Mouse (Mus musculus) T-helper 1 cell (primary cell): ENCODE results near the gene Izumo1.

Source experiments
- in situ Hi-C: fragments of 300-600 bp; cut with MboI, MseI; formaldehyde crosslinking; loops from one replicate; pipeline ENCODE4 v1.15.1; 2025; ENCODE audit warnings: high pct_unique_total_duplicates

The Izumo1 gene

DNA sequence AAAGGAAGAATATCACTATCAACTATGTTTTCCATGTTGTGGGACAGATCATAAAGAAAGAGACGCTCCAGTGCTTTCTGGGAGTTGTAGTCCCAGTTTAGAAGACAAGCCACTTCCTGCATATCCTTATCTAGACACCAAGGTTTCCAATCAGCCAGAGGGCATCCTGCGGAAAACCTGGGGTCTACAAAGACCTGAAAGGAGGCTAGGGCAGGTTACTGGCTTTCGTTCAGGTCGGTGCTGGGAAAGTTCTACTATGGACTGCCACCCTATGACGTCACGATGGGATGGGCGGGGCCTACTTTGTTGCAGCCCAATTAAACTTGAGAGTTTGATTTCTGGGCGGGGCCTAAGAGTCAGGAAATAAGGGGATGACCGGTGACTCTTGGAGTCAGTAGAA is at the start of gene Izumo1:
Gene Izumo1 (plus strand): TSS at position 369 of the 400 bp plus-strand sequence.
- in situ Hi-C loops: no loop called here

DNA sequence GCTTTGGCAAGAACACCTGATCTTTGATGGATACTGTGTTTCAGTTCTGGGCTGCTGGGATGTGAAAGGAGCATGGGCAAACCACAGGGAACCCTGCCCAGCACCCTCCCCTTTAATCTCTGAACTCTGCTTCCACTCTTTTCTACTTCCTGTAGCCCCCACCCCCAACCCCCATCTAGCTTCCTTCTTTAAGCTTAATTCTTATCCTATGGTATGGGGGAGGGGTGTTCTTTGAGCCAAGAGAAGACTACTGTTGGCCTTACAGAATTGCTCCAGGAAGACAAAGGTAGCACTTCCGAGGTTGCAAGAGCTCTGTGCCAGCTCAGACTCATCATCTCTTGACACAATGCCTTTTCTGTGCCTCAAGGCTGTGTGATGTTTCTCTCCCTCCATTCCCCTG is 49.6 kb upstream of the Izumo1 start:
- in situ Hi-C loops: no loop called here

DNA sequence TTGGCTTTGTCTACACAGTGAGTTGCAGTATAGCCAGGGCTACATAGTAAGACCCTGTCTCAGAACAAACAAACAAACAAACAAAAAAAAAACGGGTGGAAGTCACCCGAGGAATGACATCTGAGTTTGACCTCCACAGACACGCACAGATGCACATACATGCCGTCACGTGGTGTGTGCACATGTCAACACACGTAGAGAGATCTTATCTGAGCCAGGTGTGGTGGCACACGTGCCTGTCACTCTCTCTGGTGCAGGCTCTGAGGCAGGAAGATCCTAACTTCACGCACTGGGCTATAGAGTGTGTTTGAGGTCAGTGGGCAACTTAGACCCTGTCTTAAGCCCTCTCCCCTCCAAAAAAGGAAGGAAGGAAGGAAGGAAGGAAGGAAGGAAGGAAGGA is 47.7 kb upstream of the Izumo1 start:
- in situ Hi-C loops: no loop called here

DNA sequence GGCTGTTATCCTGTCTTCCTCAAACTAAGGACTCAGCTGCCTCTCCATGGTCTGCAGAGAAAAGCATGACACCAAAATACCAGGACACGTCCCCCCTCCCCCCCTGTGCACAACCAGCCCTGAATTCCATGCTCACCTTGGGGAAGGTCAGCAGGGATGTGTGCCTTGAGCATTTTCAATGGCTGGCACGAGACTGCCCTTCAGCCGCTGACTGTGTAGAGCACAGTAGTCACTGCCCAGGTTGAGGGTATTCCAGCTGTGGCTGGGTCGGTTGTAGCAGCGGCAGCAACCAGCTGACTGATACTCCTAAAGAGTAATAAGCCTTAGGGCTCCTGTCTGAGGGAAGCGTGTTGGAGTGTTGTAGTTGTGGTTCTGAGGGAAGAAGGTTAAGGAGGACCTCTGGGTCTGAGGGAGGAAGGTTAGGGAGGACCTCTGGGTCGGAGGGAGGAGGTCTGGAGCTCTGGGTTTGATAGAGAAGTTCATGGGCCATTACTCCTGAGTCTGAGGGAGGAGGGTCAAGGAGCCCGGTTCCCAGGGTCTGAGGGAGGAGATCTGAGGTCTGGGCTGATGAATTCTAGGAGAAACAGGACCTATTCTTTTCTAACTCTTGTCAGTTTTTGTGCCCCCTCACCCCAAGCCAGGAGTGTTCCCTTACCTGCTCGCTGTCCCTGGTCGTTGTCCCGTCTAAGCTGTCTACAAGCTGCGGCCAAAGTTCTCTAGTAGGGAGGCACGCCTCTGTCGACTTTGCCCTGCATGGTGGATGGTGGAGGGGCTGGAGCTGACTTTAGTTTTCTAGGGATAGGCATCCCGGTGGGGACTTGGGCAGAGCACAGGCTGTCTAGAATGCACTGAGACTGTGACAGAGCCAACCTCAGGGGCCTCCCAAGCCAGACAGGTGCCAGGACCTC is 46.9 kb upstream of the Izumo1 start:
- in situ Hi-C loops: no loop called here

DNA sequence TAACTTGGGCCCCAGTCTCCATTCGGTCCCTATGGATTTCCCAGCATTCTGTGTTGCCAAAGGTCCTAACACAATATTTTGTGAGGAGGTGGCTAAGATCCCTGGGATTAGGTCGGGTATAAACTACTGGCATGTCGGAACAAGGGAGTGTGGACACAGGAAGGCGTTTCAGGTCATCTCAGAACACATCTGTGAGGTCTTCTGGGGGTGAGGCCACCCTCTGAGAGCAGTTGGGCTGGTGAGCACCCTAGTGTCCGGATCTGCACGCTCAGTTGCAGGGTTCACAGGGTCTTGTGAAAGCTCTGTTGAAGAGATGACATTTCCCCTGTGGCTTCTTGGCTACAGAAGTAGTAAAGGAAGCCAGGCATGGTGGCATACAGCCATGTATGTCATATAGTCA is 35.7 kb upstream of the Izumo1 start:
- in situ Hi-C loops: no loop called here

DNA sequence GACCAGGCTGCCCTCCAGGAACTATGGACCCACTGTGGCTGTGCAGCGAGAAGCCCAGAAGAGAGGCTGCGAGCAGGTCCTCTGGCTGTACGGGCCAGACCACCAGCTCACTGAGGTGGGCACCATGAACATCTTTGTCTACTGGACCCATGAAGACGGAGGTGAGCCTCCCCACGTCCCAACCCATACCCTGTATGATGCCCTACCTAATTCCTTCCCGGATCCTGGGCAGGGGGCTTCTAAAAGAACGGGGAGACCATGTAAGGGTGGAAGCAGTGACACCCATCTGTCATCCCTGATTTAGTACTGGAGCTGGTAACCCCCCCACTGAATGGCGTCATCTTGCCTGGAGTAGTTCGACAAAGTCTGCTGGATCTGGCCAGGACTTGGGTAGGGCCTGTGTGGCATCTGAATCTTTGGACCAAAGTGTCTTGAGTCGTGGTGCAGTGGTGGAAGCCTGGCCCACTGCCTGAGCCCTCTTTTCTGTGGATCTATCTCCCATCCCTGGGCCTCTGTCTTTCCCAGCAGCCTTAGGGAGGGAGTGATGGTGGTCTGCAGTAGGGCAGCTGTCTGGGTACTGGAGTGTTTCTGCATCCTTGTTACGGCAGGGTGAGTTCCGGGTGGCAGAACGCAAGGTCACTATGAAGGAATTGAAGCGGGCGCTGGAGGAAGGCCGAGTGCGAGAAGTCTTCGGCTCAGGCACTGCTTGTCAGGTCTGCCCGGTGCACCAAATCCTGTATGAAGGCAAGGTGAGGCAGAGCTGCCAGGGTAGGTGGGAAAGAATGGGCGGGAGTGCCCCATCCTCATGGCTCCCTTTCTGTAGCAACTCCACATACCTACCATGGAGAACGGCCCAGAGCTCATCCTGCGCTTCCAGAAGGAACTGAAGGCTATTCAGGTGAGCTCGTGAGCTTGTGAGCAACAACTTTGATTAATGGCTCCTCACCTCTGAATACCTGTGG is 33.7 kb upstream of the Izumo1 start:
- in situ Hi-C loops: no loop called here

DNA sequence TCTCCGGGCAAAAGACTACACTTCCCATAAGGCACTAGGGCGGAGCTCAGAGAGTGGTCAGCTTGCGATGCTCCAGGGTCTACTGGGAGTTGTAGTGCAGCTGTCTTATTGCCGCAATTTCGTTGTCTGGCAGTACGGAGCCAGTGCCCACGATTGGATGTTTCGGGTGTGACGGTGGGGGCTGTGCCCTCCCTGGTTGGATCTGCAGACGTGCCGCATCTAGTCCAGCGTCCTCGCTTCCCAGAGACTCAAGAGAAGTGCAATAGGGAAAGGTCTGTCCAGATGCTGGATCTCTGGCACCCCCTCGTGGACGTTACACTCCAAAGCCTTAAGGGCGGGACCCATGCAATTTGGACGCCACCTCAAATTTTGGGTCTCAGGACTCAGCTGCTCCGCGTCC is 32.4 kb upstream of the Izumo1 start:
- in situ Hi-C loops: no loop called here

DNA sequence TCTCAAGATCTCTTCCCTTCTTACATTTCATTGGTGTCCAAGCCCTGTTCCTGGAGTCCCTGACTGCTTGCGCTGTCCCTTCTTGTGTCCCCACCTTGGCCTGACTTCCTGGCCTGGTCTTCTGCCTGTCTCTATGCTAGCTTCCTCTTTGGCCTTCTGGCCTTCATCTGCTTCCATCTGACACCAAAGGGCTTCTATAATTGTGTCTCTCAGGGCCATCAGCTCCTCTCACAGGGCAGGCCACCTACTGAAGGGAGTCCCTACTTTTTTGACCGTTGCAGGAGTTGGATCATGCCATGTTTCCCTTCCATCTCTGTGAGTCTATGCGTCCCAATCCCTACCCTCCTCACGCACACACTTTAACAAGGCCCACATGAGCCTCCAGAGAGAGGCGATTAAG is 31.7 kb upstream of the Izumo1 start:
- in situ Hi-C loops: no loop called here

DNA sequence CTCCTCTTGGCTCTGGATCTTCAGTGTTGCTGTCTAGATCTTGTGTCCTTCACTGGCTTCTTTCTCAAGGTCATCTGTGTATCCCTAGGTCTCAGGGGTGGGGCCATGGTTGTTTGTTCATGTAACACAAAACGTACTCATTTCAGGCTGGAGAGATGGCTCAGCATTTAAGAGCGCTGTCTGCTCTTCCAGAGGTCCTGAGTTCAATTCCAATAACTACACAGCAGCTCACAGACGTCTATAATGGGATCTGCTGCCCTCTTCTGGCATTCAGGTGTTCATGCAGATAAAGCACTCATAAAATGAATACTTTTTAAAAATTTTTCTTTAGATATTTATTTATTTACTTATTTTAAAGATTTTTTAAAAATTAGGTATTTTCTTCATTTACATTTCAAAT is 30.7 kb upstream of the Izumo1 start:
- in situ Hi-C loops: no loop called here

DNA sequence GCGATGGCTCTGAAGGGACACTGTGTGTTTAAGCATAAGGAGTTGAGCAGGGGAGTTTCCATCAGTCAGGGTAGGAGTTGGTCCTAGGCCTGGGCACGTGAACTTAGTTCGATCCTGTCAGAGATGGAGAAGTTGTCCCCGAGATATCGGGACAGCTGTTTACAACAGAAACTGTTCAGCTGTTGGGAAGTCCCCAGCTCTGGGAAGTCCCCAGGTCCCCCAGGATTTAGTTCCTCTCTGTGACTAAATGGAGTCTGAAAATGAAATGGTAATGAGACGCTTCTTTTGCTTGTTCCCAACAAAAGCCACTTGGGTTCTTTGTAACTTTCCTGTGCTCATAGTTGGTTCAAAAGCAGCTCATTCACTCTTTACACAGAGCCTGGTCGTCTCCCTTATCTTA is 29.7 kb upstream of the Izumo1 start:
- in situ Hi-C loops: no loop called here

DNA sequence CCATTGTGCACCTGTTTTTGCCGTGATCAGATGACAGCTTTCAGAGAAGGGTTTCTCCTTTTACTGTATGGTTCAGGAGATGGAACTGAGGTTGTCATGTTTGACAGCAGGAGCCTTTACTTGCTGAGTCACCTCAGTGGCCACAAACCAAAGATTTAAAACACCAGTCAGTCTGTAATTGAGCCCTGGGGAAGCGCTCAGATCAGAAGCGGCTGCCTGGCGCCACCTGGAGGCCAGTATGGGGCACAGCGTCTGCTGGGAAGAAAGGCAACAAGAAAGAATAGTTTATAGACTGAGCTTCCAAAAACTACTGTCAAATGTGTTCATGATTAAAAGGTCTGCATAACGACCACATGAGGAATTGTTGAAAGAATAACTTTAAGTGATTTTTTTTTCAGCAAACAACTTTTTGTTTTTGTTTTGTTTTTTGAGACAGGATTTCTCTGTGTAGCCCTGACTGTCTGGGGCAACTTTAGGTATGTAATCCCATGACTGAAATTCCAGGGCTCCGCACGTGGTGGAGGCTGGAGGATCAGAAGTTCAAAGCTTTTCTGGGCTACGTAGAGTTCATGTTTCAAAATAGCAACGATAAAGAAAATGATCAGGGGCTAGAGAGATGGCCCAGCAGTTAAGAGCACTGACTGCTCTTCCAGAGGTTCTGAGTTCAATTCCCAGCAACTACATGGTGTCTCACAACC is 28.3 kb upstream of the Izumo1 start:
- in situ Hi-C loops: no loop called here

DNA sequence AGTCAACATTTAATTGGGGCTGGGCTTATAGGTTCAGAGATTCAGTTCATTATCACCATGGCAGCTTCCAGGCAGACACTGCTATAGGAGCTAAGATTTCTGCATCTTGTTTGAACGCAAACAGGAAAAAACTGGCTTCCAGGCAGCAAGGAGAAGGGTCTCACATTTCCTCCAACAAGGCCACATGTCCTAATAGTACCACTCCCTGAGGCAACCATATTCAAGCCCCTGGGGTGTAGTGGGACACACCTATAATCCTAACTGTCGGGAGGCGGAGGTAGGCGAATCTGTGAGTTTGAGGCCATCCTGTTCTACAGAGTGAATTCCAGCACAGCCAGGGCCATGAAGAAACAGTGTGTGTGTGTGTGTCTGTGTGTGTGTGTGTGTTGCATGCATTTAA is 26.4 kb upstream of the Izumo1 start:
- in situ Hi-C loops: no loop called here

DNA sequence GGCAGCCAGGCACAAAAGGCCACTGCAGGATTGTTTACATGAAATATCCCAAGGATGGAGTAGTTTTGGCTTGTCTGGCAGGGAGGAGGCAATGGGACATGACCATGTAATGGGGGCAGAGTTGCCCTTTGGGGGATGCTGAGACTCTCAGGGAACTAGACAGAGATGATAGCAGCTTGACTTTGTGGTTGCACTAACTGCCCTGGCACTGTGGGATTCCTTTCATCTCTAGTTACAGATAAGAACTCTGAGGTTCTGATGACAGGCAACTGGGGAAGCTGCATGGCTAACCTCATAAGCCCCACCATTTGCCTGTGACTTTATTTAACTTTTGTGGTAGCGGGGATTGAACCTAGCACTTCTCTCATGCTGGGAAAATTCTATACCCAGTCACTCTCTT is 25.5 kb upstream of the Izumo1 start:
- in situ Hi-C loops: no loop called here

DNA sequence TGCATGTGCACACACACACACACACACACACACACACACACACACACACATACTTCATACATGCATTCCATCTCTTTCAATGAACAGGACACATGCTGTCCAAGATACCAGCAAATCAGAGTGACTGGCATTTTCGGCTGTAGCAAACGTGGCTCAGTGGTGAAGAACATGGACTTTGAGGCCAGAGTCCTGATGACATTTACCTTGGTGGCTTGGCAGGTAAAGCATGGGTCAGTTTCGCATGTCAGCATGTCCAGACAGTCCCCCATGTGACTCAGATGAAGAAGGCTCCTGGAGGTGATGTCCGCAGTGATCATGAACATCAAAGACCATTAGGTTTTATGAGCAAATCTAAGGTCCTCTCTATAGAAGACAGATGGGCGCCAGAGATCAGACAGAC is 24.6 kb upstream of the Izumo1 start:
- in situ Hi-C loops: no loop called here

DNA sequence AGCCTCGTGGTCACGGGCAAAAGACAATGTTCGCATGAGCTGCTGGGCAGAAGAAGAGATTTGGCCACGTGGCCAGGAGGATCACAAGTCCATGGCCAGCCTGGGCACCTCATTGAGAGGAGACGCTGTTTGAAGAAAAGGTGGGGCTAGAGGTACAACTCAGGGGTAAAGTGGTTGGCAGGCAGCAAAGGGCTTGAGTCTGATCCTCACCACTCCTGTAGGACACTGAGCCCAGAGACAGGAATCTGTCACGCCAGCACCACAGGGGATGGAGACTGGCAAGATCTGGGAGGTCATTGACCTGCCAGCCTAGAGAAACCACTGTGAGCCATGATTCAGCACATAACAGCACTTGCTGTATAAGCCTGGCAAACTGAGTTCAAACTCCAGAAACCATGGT is 24.1 kb upstream of the Izumo1 start:
- in situ Hi-C loops: no loop called here

DNA sequence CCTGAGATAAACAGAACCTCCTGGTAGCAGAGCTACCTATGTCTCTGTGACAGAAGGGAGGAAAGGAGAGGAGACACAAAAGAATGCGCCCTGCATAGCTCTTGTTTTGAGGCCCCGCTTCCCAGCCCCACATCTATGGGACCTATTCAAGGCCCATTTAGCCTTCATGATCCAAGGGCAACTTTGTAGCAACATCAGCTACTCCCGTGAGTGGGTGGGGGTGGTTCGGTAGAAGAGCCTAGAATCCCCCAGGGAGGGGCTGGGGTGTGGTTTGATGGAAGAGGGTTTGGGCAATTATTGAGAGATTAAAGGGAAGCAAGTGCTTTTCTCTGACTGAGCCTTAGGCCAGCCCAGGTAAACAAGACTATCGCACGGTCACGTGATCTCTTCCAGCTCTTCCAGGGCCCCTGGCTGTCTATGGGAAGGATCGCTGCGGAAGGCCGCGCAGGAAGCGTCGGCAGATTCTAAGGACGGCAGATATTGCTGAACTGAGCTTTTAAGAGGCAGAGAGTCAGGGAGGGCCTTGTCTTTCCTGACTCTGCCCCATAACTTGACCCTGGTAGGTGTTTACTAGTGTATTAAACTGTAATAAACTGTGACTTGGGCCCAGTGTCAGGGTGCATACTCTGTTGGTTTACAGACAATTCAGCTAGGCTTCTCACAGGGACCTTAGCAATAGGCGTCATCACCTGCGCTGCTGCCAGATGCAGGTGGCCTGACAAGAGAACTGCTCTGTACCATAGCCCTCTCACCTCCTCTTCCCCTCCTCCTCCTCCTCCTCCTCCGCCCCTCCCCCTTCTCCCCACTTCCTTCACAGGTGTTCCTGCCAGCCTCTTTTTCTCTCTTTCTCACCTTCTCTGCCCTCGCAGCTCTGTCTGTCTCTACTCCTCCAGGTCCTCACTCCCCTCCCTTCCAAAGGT is 22.4 kb upstream of the Izumo1 start:
- in situ Hi-C loops: no loop called here

DNA sequence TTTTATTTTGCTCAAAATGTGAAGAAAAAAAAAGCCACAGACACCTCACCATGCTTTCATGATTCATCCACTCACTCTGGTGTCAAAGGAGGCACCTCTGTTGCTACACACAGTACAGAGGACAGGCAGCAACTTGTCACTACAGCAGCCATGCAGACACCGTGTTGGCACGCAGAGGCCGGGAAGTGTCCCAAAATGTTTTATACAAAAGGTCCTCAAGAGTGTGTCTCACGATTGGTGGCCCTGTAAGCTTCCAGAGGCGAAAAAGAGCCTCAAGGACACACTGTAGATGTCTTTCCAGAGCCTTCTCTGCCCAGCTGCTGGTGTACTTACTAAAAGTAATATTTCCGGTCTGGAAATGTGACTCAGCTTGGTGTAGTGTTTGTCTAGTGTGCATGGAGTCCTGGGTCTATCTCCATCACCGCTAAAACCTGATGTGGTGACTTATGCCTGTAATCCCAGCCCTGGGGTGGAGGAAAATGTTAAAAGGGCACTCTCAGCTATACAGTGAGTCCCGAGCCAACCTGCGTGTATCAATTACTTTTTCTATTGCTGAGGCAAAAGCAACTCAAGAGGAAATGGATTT is 15.8 kb upstream of the Izumo1 start:
- in situ Hi-C loops: no loop called here

DNA sequence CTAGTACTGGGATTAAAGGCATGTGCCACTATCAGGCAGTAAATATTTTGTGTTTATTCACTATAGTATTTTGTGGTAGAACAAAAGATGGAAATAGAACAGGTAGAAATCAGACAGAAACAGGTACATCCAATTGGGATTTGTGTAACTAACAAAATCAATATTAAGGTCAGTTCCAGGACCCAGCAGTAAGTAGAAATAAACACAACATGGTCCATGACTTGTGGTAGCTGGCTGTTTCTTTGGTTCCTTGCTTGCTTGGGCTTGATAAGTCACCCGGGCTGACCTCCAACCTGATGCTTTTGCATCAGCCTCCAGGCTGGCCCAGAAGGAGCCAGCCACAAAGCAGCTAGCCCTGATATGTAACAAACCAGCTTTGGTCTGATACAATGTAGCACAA is 12.1 kb upstream of the Izumo1 start:
- in situ Hi-C loops: no loop called here

DNA sequence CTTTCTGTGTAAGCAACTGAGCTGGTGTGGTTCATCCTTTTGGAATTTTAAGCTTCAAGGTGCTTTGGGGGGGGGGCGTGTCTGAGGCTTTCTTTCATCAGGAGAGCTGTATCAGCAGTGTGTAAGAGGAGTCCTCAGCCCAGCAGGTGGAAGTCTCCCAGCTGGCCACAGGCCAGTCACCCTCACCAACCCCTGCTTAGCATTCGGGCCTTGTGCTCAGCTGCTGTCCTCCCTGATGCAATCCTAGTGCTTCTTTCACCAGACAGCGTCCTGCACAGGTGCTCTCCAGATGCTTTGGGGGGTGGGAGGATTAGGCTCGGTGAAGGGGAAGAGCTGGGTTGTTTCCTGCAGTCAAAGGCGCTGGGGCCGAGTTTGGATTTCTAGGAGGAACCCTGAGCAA is 5.3 kb upstream of the Izumo1 start:
- in situ Hi-C loops: no loop called here

DNA sequence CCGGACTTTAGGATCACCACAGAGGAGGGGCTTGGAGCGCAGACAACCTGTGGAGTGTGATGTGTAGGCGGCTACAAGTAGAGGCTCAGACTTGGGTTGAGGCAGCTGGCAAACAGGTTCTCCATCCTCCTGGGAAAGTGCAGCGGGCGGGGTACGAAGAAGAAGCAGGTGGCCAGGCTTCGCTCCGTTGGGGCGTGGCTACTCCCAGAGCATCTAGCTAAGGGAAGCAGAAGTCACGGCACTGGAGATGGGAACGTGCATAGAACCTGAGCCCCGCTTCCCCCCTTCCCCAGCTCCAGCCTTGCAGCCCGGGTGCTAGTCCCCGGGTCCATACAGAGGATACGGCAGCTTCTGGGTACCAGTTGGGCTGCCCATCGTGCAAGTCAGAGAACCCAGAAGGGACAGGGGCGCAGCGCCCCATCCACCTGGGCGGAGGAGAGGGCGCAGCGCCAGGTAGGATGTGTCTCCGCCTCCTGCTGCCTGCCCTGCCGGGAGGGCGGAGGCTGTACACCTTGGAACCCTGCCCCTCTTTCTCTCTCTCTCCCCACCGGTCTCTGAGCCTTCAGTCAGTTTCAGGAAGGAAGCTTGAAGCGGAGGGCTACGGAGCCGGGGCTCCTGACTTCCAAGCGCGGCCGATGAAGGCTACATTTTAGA is 4.4 kb upstream of the Izumo1 start, which contains the start of gene Fut1:
Gene Fut1 (plus strand): TSS at position 248 of the 654 bp plus-strand sequence.
- in situ Hi-C loops: no loop called here
